Mouse (Mus musculus) kidney, adult 9 months (tissue): ENCODE measurements around the gene Nxn.

Experiments
- DNase-seq: peaks from one replicate; pipeline ENCODE4 v3.0.0; 2022

Nxn gene

DNA sequence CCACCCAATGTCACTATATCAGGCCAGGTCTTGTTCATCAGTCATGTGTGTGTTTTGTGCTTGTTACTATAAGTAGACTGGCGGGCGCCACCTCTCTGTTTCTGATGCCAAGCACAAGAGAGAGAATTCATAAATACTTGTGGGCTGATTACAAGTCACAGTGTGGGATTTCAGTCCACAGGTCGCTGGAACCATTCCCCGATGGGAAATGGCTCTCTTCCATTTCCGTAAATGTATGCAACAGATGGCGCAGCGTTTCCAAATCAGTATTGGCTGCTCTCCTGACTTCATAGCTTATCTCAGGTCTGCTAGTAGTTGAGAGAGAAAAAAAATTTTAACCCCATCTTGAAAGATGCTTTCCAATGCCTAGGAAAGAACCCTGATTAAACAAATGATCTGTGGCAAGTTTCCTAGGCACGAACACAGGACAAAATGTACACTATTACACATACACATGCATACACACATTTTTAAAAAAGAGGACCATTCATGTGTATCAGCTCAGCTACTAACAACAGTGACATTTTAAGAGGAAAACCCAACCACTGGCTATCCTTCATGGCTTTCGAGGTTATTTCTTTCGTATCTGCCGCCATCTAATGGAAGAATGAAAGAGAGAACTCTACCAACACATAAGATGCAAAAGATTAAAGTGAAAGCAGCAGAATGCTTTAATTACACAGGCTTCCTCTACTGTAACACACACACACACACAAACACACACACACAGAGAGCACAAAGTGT, 819 bp upstream of the Nxn start:
- peak; percentile 77 for DNase-seq

DNA sequence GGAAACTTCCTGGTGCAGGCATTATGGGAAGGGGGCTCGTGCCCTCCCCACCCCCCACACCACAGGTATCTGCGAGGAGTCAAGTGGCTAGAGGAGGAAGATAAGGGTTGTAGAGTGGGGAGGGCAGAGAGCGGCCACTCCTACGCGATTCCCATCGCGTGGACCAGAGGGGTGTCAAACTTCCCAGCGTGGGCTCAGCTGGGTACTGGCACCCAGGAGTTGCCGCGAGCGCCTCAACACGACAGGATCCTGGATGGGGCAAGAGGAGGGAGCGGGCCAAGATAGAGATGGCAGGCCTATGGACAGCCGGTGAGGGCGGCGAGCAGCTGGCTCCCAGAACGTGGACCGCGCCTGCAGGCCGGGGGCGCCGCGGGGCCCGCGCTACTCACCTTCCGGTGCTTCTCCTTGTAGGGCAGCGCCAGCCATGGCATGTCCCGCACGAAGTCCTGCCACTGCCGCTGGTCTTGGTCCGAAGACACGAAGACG, 585 bp downstream of the Nxn start:
- DNase-seq = no peak

GRCm38 (mm10) chr11:76397650-76398311, 1.2 kb downstream of the Nxn start:
- peak; percentile 24 for DNase-seq

DNA sequence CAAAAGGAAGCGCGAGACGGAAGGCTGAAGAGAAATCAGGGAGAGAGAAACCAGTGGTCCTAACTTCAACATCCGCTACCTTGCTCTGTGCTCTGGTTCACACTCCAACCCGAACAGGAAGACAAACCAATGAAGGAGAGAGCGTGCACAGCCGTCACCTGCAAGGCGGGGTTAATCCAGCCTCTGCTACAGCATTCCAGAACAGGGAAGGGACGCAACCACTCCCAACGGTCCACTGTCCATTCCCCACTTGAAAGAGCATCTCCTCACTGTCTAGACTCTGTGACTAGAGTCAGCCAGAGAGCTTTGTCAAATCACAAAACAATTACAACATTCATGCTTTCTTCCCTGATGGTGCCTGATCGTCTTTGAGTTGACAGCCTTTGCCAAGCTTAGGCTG, 5.9 kb downstream of the Nxn start:
- DNase-seq = no peak

DNA sequence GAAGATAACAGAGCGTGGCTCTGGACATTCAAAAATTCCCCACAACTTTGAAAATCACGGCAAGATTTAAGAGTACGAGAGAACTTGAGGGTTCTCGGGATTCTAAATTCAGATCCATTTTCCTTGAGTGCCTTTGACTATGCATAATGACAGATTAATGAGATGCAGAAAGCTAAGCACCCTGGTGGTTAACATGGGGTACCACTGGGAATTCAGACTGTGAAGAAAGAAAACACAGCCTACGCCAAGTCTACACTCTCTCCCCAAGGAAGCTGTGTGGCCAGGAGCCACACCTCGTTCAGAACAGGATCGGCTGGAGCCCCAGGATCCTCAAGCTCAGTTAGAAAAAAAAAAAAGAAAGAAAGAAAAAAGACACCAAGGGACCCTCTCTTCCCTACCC, 6.4 kb downstream of the Nxn start:
- no peak for DNase-seq

DNA sequence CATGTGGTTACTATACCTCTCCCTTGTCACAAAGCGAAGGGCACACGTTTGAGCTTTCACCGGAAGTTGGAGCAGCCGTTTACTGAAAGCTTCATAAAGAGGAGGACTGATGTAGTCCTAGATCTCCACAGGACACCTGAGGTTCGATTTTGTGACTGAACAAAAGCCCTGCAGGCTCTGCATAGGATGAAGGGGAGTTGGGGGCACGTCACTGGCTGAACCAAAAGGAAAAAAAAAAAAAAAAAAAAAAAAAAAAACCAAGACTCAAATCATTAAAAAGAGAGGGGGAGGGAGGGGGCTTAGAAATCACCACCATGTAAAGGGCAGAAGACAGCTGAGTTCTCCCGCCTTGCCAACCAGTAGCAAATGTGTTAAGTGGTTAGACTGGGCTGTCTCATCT, 10.2 kb downstream of the Nxn start:
- no peak for DNase-seq

DNA sequence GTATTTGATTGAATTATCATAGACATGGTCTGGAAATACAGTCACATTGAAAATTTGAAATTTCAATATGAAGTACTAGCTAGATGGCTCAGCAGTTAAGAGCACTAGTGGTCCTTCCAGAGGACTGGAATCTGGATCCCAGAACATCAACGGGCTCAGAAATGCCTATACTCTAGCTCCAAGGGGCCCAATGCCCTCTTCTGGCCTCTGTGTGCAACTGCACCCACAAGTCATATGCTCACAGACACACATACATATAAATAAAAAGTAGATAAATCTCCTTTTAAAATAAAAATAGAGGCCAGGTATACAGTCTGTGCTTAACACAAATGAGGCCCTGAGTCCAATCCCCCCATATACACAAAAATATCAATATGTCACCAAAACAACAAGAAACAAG, 11.8 kb downstream of the Nxn start:
- DNase-seq = no peak

GRCm38 (mm10) chr11:76385746-76386145, 13.2 kb downstream of the Nxn start:
- DNase-seq = no peak

GRCm38 (mm10) chr11:76385017-76385416, 13.9 kb downstream of the Nxn start:
- DNase-seq = no peak

DNA sequence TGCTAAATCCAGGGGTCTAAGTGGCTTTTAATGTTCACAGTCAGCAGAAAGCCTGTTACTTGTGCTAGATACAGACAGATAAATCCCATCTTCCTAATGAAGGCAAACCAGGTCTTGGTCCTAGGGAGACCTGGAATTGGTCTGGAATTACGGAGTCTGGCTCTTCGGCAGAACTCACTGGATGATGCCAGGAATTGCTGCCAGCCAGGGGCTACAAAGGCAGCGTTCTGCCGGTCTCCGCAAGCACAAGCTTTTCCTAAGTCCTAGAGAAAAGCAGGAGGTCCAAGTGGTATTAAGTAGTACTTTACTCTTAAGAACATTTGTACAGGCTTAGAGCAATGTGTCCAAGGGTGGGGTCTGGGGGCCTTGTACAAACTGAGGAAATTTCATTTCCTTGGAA, 14.6 kb downstream of the Nxn start:
- no peak for DNase-seq

- no peak for DNase-seq
Measured at GRCm38 (mm10) chr11:76382711-76383324, 16.1 kb downstream of the Nxn start.

GRCm38 (mm10) chr11:76381201-76381885, 17.6 kb downstream of the Nxn start:
- no peak for DNase-seq

- DNase-seq = peak; percentile 82
Measured at GRCm38 (mm10) chr11:76379921-76380544, 18.9 kb downstream of the Nxn start.

DNA sequence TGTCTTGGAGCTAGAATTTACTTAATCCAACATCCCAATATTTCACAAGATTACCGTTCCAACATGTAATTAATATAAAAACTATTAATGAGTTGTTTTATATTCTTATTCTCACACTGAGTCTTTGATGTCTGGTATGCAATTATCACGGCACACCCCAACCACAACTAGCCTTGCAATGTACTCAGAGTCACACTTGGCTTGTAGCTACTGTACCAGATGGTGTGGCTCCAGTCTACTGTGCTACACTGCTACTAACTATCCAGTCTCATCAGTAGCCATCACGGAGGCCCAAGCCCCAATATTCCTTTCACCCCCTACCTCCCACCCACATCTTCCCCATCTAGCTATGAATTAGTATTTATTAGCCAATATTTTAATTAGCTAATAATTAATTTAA, 22.5 kb downstream of the Nxn start:
- DNase-seq = no peak

DNA sequence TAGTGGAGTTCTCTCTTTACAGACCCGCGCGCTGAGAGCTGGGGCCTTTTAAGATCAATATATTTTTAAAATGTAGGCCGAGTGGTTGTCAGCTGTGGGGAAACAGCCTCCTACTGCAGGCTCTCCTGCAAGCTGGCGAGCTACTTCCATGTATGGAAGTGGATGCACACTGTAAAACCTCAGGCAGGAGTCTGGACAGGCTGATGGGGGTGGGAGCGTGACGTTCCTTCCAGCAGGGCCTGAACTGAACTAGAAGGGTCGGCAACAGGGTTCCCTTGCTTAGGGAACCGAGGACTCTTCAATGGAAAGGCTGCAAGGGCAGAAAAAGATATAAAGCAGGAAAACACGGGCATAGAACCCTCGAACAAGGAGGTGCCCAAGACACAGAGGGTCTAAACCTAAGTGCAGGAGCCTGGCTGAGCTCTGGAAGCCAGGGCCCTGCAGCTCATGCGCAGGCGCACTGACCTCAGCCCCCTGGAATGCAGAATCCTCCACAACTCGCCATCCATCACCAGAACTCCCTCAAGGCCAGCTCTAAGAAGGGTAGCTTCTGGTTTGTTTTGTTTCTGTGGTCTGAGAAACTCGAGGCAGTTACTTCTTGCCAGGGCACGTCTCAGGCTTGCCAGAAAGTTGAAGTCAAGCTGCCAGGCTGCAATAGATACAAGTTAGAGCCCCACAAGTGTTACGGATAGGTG, 24.3 kb downstream of the Nxn start:
- DNase-seq = peak; percentile 69

DNA sequence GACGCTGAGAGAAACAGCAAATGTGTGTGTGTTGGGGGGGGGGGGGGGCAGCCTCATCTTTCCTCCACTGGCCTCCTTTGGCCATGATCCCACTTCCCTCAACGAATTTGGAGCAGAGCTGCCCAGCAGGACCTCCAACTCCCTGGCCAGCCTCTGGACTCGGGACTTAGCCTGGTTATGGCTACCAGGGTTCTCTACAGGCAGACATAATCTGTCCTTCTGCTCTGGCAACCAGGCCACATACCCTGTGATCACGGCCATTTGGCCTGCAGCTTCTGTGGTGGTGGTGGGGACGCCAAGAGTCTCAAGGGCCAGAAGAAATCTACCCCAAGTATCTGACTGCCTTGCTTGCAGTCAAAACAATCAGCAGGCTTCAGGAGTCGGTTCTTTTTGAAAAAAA, 26.4 kb downstream of the Nxn start:
- no peak for DNase-seq

- no peak for DNase-seq
Measured at GRCm38 (mm10) chr11:76372120-76372519, 26.8 kb downstream of the Nxn start.

- no peak for DNase-seq
Measured at GRCm38 (mm10) chr11:76370491-76370890, 28.4 kb downstream of the Nxn start.

DNA sequence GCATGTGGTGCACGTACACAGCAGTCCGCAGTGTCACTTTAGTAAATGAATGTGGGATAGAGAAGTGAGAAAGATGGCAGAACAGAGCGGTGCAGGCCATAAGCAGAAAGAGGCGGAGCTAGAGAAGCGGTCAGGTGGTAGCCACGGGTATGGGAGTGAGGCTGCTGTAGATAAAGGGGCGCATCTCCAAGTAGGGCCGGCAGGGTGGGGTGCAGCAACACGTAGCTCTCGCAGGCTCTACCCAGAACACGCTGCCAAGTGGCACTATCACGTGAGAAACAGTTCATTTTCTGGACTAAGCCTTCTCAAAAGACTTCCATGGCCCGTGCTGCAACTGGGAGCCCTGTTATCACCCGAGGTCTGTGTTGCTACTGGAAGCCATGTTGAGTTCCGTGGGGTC, 32.2 kb downstream of the Nxn start:
- no peak for DNase-seq

DNA sequence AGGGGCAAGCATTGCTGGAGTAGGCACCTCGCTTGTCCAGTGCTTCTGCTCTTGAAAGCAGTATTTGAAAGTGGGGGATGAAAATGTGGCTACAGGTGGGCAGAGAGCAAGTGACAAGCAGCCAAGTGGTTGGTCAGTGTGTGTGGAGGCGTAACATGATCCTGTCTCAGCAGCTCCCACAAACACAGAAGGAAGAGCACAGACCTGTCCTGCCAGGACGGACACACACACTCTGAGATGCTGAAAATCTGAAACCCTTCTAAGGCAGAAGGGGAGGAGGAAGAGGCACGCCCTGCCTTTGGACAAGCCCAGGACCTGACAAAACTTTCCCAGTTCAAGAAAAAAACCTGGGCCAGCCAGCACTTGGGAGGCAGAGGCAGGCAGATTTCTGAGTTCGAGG, 34.9 kb downstream of the Nxn start:
- DNase-seq = no peak

- DNase-seq = no peak
Measured at GRCm38 (mm10) chr11:76363636-76364035, 35.3 kb downstream of the Nxn start.

DNA sequence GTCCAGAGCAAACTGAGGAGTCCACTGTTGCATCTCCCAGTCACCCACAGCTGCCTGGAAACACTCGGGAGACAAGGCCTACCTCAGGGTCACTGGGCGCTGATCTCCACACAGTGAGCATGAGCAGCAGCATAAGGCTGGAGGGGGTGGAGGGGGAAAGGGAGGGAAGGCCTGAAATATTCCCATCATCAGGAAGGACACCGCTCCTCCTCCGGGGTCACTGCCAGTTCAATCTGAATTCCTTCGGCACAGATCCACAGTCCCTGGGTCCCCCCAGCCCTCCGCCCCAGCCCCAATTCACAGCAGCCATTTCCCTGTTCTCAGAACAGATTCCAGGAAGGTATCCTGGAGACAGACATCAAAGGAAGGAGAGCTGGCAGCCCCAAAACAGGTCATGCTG, 35.8 kb downstream of the Nxn start:
- DNase-seq = no peak
